Mouse (Mus musculus) mammary gland, adult 2 months (tissue): ENCODE results near the gene Gpha2. TPM values are rescaled to one million over a fixed set of nuclear protein-coding genes. Genes with fewer than 3 reads are reported as not detected.

ENCODE experiments used
- polyA plus RNA-seq: library from polyadenylated mRNA; depleted of rRNA; stranded (reverse); fragments of >200 nt; gene quantifications from 2 replicates; pipeline ENCODE4 v1.2.3, GENCODE M21; 2012; ENCODE audit warnings: low replicate concordance; rRNA removed

Gene Gpha2
- polyA plus RNA-seq, result 0.78 and 1.8 TPM in 2 replicates

GRCm38 (mm10) chr19:6226135-6226534 is at the start of gene Gpha2:
Gene Gpha2 (plus strand): TSS chr19:6226380.

GRCm38 (mm10) chr19:6184131-6184530 is 42.0 kb upstream of the Gpha2 start, which contains the start of gene Majin:
Gene Majin (plus strand): TSS chr19:6184388.

GRCm38 (mm10) chr19:6235084-6236052 is 9.2 kb downstream of the Gpha2 start, which contains the start of gene Ppp2r5b:
Gene Ppp2r5b (minus strand): TSS chr19:6235872.

GRCm38 (mm10) chr19:6241274-6242107 is 15.3 kb downstream of the Gpha2 start, which contains the start of gene Atg2a:
Gene Atg2a (plus strand): TSS chr19:6241668.

GRCm38 (mm10) chr19:6276426-6277421 is 50.5 kb downstream of the Gpha2 start, which contains the start of gene Ehd1:
Gene Ehd1 (plus strand): TSS chr19:6276725.

Other genes with a start within 250 kb of the Gpha2 start
- gene Slc22a20, start 240.2 kb upstream of the Gpha2 start, polyA plus RNA-seq, result not detected in 2 replicates
- gene Capn1, start 210.5 kb upstream of the Gpha2 start, polyA plus RNA-seq, result 64.2 and 65.9 TPM in 2 replicates
- 54.9 and 85.1 TPM in 2 replicates for gene Syvn1, start 179.8 kb upstream of the Gpha2 start, polyA plus RNA-seq
- gene Mrpl49, start 168.6 kb upstream of the Gpha2 start, polyA plus RNA-seq, result 14.1 and 24.4 TPM in 2 replicates
- gene Fau, start 168.5 kb upstream of the Gpha2 start, polyA plus RNA-seq, result 1,145 and 2,495 TPM in 2 replicates
- 40.9 and 104 TPM in 2 replicates for gene Znhit2, start 165.2 kb upstream of the Gpha2 start, polyA plus RNA-seq
- 37.7 and 55.5 TPM in 2 replicates for gene Tm7sf2, start 158.0 kb upstream of the Gpha2 start, polyA plus RNA-seq
- gene Vps51, start 149.1 kb upstream of the Gpha2 start, polyA plus RNA-seq, result 71.5 and 79.3 TPM in 2 replicates
- 0.68 TPM in 1 of 2 replicates, not detected in the other for gene Tmem262, start 146.3 kb upstream of the Gpha2 start, polyA plus RNA-seq
- gene Gm28374, start 144.1 kb upstream of the Gpha2 start, polyA plus RNA-seq, result 0.51 TPM in 1 of 2 replicates, not detected in the other
- 101 and 107 TPM in 2 replicates for gene Zfpl1, start 141.4 kb upstream of the Gpha2 start, polyA plus RNA-seq
- gene Cdca5, start 141.4 kb upstream of the Gpha2 start, polyA plus RNA-seq, result 0.92 and 0.93 TPM in 2 replicates
- gene AC131692.1, start 132.0 kb upstream of the Gpha2 start, polyA plus RNA-seq, result not detected in 2 replicates
- gene Naaladl1, start 120.6 kb upstream of the Gpha2 start, polyA plus RNA-seq, result 0.19 and 0.37 TPM in 2 replicates
- gene Sac3d1, start 107.7 kb upstream of the Gpha2 start, polyA plus RNA-seq, result 22.6 and 60.4 TPM in 2 replicates
- 37.7 and 57.2 TPM in 2 replicates for gene Snx15, start 98.1 kb upstream of the Gpha2 start, polyA plus RNA-seq
- gene Batf2, start 85.4 kb upstream of the Gpha2 start, polyA plus RNA-seq, result 7.9 and 11.2 TPM in 2 replicates
- 175 and 200 TPM in 2 replicates for gene Arl2, start 84.8 kb upstream of the Gpha2 start, polyA plus RNA-seq
- gene Majin, start 42.0 kb upstream of the Gpha2 start, polyA plus RNA-seq, result 0.11 TPM in 1 of 2 replicates, not detected in the other
- 76.3 and 129 TPM in 2 replicates for gene Ppp2r5b, start 9.5 kb downstream of the Gpha2 start, polyA plus RNA-seq
- gene Atg2a, start 15.3 kb downstream of the Gpha2 start, polyA plus RNA-seq, result 50.4 and 85.0 TPM in 2 replicates
- gene Ehd1, start 50.3 kb downstream of the Gpha2 start, polyA plus RNA-seq, result 203 and 545 TPM in 2 replicates
- 10.9 and 19.0 TPM in 2 replicates for gene Cdc42bpg, start 80.1 kb downstream of the Gpha2 start, polyA plus RNA-seq
- 43.7 and 71.6 TPM in 2 replicates for gene Men1, start 108.6 kb downstream of the Gpha2 start, polyA plus RNA-seq
- 179 and 444 TPM in 2 replicates for gene Map4k2, start 114.8 kb downstream of the Gpha2 start, polyA plus RNA-seq
- gene Sf1, start 137.3 kb downstream of the Gpha2 start, polyA plus RNA-seq, result 102 and 381 TPM in 2 replicates
- gene Pygm, start 158.0 kb downstream of the Gpha2 start, polyA plus RNA-seq, result 4.9 and 1,127 TPM in 2 replicates
- 172 and 331 TPM in 2 replicates for gene Rasgrp2, start 173.0 kb downstream of the Gpha2 start, polyA plus RNA-seq
- gene Nrxn2, start 192.4 kb downstream of the Gpha2 start, polyA plus RNA-seq, result 1.6 and 3.3 TPM in 2 replicates